Mouse (Mus musculus) layer of hippocampus, adult 8-10 months (tissue): ENCODE results near the gene Dennd2d. TPM values are rescaled to one million over a fixed set of nuclear protein-coding genes. Genes with fewer than 3 reads are reported as not detected.

Source experiments
- DNase-seq, 2 experiments: peaks; one replicate each; pipeline ENCODE4 v3.0.0; 2022; ENCODE audit warnings: low spot score in 2 of 2
- total RNA-seq, 4 experiments: library from RNA; stranded (reverse); gene quantifications; 2 replicates each; pipeline ENCODE4 v1.2.4; 2022

Gene Dennd2d
- total RNA-seq, 4 experiments from 2014 or later = 0.83 to 1.4 (median 1.1) TPM

DNA sequence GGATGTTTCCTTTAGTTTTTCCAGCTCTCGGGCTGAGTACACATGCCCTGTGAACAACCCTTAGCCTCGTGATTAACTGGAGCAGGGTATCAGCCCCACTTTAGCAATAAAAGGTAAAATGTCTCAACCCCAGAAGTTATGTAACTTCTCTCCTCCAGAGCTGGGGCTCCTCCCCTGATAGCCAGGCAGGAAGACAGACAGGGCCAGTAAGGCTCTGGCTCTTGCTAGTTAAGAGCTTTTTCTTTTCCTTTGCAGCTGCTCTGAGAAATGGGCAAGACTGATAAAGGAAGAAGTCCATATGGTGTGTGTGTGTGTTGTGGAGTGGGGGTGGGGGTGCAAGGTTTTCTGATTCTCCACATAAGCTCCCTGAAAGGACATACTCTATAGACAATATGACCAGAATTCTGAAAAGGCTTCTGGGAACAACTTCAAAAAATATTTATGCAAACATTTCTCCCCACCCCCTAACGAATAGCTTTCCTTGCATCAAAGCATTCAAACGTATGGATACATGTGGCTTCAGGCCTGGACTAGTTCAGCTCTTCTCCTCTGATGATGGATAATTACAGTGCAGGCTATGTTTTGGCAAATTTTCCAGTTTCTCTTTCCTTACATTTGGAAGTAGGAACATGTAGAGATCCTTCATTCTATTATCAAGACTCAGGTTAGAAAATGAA is 14.0 kb downstream of the Dennd2d start:
- DNase-seq = peak in 1 of 2 experiments; percentile 12

DNA sequence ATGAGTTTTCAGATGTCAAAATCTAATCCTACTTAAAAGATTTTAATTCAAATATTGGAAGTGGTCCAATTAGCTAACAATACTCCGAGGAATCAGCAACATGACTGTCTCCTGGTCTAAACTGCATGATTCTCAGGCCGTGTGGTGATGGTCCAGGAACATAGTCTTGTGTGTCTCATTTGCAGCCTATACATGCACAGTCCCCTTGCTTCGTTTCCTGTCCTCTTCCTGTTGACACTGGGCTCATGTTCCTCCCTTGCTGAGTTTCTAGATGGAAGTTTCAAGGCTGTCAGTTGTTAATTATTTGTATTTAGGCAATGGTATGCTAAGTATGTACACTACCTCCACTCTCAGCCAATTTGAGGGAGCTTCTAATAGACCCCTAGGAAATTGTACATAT is 14.8 kb downstream of the Dennd2d start:
- no peak for DNase-seq

DNA sequence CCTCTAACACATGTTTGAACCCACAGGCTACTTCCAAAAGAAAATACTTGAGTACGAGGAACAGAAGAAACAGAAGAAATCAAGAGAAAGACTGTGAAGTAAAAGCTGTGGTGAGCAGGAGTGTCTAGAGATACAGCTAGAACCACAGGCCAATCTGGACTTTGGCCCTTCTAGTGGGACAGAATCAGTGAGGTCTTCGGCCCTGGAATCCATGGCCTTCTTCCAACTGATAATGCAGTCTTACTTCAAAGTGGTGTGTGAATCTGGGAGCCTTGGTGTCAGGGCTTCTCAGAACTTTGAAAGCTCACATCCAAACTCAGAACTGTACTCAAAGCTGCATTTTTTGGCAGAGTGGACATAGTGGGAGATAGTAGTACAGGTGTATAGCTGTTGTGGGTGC is 18.3 kb downstream of the Dennd2d start:
- DNase-seq = no peak

DNA sequence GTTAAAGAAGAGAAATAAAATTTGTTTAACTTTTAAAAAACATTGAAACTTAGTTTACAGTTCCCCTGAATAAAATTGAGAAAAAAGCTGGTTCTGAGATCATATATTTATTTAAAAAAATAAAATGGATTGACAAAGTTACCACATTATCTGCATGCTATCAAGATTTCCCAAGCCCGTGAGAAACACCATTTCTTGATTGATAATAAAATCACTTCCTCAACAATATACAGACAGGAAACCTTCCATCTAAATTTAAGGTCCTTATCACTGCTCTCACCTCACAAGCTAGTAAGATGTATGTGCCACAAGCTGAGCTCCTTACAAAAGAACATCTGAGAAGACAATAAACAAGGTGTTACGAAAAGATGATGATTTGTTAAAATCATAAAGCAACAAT is 20.7 kb downstream of the Dennd2d start:
- DNase-seq = no peak

DNA sequence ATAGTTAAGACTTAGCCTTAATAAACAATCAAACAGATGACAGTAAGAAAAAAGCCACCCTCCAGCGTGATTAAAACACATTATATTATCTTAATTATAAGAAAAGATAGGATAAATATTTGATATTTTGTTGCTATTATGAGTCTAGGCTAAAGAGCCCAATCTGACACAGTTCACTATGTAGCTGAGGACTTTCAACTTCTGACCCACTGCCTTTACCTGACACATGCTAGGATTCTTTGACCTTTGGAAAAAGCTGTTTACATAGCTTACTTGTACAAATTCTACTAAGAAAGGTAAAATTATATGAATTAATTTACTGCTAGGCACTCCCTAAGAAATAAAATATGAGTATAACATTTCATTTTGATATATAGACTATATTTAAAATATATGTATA is 28.5 kb downstream of the Dennd2d start:
- DNase-seq = no peak

DNA sequence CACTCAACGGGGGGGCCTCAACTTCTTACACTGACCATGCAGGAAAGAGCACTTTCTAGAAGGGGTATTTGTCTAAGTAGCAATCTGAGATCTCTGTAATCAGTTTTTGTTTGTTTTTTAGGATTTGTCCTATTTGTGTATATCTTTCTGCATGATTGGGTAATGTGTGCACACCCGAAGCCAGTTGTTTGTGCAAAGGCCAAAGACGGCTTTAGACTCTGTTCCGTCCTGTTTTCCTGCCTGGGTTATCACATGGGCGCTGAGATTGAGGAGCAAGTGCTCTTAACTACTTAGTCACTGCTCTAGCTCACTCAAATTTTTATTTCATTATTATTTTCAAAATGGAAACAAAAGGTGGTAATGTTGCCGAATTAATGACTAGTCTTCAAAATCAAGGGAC is 32.8 kb downstream of the Dennd2d start:
- DNase-seq = no peak

DNA sequence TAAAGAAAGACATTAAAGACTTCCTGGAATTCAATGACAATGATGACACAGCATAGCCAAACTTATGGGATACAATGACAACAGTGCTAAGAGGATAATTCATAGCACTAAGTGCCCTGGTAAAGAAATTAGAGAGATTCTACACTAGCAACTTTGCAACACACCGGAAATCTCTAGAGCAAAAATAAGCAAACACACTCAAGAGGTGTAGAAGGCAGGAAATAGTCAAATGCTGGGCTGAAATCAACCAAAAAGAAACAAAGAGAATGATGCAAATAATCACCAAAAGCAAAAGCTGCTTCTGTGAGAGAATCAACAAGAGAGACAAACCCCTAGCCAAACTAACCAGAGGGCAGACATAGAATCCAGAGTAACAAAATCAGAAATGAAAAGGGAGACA is 40.5 kb downstream of the Dennd2d start:
- no peak for DNase-seq

DNA sequence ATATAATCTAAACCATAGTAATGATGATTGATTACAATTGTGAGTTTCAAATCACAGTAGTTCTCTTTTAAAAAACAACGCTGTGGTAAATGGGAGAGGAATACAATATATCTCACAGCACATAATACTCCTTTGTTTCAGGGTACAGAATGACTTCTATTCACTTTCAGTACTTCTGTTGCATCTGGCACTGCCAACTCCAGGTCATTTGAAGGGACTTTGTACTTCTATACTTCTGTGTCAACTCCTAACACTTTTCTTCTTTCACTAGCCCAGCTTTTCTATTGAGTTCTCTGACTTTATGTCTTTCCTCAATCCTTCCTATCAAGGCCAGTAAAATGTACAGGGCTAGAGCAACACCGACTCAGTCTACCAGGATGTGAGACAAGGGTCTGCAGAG is 44.2 kb downstream of the Dennd2d start:
- DNase-seq = no peak

DNA sequence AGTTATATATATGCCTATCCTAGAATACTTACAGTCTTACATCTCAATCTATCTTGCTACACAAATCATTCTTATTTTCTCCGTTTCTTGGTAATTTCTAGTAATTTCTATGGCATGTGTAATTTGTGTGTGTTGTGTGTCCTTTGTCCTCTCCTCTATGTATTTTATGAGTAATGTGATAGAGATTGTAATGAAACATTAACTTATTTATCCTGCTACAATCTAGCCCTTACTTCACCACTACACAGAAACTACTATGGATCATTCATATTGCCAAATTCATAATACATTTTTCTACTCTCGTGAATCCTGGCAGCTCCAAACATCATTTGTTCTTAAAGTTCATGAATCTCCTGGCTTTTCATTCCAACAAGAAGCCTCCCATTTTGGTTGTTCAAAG is 45.8 kb downstream of the Dennd2d start:
- no peak for DNase-seq

DNA sequence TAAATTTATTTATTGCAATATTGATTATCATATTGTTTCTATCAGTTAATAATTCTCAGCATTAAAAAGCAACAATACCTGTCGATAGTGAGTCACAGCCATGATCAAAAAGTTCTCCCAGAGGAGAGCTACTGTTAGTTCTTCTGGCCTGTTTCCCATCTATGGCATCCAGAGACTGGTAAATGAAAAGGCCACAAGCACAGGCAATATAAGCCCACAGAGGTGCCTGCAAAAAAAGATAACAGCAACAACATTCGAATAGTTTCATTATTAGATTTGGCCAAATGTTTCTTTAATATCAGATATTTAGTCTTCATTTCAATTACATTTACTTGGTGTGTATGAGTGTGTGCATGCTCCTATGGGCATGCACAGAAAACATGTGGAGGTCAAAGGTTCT is 51.1 kb downstream of the Dennd2d start:
- DNase-seq = no peak

DNA sequence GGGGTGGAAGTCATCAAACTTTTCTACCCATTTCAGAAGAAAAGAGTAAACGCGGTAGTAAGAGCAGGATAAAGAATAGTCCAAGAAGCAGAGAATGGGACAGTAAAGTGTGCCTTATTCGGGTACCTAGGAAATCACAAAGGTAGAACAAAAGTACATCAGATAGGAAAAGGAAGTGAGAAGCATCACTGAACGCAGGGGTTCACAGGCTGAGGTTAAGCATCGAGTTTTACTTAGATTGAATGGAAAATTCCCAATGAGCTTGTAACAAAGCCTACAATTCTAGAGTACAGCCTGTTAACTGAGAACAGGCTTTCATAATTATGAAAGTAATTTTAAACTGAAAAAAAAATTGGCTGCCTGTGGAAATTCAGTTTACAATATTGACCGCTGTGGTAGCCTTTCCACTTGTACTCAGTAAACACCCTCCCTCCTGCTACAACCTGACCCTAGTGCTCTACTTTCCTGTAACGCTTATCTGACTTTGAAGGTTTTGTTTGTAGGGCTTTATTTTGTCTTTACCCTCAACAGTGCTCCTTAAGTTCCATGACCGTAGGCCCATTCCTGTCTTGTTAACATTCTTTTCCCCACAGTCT is 62.6 kb downstream of the Dennd2d start:
- no peak for DNase-seq

DNA sequence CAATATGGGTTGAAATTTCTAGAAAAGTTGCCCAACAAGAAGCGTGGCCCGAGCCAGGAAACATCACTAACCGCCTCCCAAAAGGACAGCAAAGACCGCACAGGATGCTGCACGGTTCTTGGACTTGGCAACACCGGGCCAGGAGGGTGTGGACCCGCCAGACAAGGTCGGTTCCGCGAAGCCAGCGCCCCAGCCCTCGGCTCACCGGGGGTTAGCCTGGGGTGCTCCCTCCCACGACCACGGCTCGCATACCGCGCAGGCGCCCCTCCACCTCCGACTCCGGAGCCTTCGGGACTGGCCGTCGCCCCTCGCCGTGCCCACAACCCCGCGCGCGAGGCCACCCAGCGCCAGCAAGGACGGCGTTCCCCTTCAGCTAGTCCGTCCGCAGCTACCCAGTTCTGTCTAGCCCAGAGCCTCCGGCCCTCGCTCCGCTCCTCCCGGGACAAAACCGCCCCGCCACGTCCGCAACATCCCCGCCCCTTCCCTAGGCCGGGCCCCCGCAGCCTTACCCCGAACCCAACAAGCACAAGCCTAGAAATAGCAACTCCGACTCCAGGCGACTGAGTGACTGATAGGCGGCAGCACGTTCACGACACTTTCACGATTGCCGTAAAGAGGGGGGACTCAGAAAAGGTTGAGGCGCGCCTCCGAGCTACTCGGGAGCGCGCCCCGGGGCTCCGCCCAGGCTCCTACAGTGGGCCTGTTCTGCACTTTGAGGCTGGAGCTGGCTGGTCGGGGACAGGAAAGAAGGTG is 65.1 kb downstream of the Dennd2d start, which contains the start of the genes Dram2 and Cept1:
Gene Dram2, plus strand, starts transcription at position 628 of the 753 bp plus-strand sequence.
Gene Cept1, minus strand, starts transcription at position 632 of the 753 bp plus-strand sequence.
- DNase-seq = peak; percentile 91 to 93

DNA sequence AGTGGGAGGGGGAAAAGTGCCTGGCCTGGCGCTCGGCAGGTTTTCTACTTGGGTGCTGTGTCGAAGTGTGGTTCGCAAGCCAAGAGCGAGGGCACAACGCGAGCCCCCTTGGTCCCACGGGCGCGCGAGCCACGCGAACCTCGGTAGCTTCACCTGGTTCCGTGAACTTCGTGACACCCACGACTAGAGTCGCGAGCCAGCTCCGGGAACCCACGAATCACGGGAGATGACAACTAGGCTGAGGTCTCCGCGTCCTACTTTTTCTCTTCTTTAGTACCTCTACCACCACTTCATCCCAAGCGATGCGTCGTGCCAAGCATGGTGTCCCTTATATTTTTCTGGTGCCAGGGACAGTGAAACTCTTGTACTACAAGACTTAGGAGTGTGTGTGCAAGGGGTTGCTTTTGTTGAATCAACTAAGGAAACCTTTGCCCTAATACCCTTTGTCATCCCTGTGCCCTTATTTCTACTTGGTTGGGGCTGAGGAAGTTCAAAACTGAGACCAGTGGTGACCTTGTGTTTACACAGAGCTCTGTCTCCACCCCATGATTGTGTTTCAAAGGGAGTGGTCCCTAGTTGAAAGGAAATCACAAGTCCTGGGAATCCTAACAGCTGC is 65.8 kb downstream of the Dennd2d start:
- DNase-seq = no peak

DNA sequence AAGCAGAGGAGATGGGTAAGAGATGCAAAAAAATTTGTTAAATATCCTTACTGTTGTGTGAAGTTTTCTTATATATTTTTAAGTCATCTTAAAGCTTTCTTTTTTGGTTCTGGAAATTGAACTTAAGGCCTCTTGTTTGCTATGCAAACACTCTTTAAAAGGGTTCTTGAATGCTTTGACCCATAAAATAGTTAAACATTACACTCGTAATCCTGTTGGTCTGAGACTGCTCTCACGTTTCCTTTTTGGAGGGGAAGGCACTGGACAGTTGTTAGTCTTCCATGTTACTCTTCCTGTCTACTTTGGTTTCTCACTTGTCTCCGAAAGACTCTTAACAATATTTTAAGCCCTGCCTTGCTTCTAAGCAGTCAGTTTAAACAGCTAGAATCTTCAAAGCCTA is 66.8 kb downstream of the Dennd2d start:
- no peak for DNase-seq

Other genes starting within 250 kb of the Dennd2d start
- gene Chil6, start 76.2 kb upstream of the Dennd2d start, total RNA-seq = not detected
- 10 to 100 TPM; 37.7 to 45.7 (median 40.7) TPM for gene Dram2, start 65.4 kb downstream of the Dennd2d start, total RNA-seq
- gene Cept1, start 65.4 kb downstream of the Dennd2d start, total RNA-seq = 10 to 100 TPM; 48.0 to 53.0 (median 49.1) TPM
- 10 to 100 TPM; 20.4 to 25.1 (median 23.9) TPM for gene Lrif1, start 202.6 kb downstream of the Dennd2d start, total RNA-seq